Mouse (Mus musculus): ENCODE results near the gene Gm47841.

DNA sequence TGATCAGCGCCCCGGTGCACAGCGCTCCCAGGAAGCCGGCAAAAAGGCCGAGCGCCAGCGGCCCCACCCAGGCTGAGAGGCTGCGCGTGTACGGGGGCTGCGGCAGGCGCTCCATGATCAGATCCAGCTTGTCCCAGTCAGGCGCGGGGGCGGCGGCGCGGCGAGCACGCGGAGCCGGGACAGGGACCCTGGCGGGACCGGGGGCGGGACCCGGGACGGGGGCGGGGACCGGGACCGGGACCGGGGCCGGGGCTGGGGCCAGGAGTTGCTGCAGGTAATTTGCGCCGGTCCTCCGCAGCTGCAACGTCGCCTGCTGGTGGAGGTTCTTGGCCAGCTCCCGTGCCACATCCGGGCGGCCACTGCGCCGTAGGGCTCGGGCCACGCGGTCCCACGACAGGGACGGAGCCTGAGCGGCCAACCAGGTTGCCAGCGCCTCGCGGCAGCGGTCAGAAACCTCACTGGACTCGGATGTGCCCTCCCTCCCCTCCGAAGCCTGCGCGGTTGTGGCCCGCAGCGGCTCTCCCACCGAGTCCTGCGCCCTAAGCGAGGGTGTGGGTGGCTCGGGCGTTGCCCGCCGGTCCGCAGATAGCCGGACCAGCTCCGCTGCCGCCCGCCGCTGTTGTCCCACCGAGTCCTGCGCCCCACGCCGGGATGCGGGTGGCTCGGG is 537 bp downstream of the Gm47841 start:
- no peak for TF ChIP-seq CHD2 (IDR thresholded peaks at IDR 0.05; ENCODE audit: low read depth, low read length)
- no peak for TF ChIP-seq ZNF384 (IDR thresholded peaks at IDR 0.05; ENCODE audit: low read depth, low read length)
- TF ChIP-seq ZC3H11A (IDR thresholded peaks at IDR 0.05; ENCODE audit: borderline replicate concordance, low read depth, low read length), result no peak
- TF ChIP-seq HCFC1 (IDR thresholded peaks at IDR 0.05; ENCODE audit: borderline replicate concordance, insufficient read depth, low read length), result no peak
- no peak for TF ChIP-seq MAFK (IDR thresholded peaks at IDR 0.05; ENCODE audit: insufficient read depth, low read depth, low read length)

Measured in ES-E14 (cell line).